Mouse (Mus musculus) CD4-positive helper T cell, adult 2 months (primary cell): ENCODE results near the gene Wdr62.
"Not testable (repeated sequence)": the region's sequence is repeated elsewhere in the genome, so short reads cannot be mapped to it uniquely, and the experiment has no call there.

Experiments
- DNase-seq: peaks from one replicate; pipeline ENCODE4 v3.0.0-alpha.2; 2012; ENCODE audit warnings: low read depth, missing footprints, low spot score

The Wdr62 gene

DNA sequence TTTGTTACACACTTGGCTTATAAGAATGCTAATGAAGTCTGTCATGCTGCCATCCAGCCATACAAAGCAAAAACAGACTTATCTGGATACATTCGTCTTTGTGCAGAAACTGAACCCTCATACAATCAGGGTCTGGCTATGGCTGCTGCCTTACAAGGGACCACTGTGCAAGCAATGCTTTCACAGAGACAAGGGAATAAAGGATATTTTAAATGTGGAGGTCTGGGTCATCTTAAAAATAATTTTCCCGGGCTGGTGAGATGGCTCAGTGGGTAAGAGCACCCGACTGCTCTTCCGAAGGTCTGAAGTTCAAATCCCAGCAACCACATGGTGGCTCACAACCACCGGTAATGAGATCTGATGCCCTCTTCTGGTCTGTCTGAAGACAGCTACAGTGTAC, 73.9 kb downstream of the Wdr62 start:
- DNase-seq: not testable (repeated sequence)

DNA sequence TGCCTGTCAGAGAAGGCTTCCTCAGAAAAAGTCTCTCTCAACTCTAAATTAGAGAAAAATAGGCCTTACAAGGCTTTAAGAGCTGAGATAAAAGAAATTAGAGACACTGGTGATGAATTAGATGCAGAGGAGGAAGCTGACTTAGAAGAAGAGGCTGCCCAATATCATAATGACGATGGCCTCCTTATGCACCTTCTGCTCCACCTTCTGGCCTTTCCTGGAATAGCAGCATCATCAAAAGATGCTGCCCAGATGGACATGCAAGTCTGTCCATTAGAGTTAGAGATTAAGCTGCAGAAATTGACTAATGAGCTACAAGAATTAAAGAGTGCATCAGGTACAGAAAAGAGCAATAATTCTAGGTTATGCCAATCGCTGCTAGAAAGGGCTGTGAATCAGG, 74.8 kb downstream of the Wdr62 start:
- DNase-seq: peak; percentile 71

- DNase-seq: no peak
These were observed 75.8 kb downstream of the Wdr62 start for GRCm38 (mm10) chr7:30204380-30204779.

- no peak for DNase-seq
These were observed 77.1 kb downstream of the Wdr62 start for GRCm38 (mm10) chr7:30202895-30203690.

GRCm38 (mm10) chr7:30200661-30201060, 79.6 kb downstream of the Wdr62 start:
- not testable (repeated sequence) for DNase-seq

DNA sequence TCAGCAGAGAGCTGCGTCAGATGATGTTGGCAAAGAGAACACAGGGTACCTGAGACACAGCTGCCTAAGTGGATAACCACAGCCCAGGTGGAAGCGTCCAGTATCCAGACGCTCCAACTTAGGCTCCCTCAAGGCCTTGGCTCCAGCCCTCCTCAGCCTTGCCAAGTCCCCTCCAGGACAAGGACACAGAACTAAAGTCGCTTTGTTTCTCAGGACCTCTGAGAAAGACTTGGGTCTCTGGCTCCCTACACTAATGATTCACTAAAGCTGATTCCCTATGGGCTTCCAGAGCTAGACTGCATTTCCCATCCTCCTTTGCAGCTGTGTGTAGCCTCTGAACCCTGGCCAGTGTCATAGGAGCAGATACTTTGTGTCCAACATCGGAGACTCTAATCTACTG, 80.0 kb downstream of the Wdr62 start:
- DNase-seq: no peak

DNA sequence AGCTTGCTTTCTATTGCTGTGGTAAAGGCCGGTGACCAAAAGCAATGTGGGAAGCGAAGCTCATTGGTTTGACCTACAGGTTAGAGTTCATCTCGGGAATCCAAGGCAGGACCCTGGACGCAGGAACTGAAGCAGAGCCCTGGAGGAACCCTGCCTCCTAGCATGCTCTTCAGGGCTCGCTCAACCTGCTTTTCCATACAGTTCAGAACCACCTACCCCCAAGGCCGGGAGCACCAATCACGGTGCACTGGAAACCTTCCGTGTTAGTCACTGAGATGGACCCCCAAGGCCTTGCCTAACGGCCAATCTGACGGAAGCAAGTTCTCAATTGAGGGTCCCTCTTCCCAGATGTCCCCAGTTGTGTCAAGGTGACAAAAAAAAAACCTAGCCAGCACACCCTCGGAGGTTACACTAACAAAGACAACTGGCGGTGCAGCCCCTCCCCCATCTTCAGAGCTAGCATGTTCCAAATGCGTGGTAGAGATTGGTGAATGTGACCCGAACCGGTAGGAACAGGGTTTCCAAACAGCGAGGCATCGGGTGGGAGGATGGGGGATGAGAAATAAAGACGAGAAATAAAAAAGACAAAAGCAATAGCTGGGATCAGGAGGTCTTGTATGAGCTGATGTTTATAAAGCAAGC, 80.6 kb downstream of the Wdr62 start:
- DNase-seq: no peak

DNA sequence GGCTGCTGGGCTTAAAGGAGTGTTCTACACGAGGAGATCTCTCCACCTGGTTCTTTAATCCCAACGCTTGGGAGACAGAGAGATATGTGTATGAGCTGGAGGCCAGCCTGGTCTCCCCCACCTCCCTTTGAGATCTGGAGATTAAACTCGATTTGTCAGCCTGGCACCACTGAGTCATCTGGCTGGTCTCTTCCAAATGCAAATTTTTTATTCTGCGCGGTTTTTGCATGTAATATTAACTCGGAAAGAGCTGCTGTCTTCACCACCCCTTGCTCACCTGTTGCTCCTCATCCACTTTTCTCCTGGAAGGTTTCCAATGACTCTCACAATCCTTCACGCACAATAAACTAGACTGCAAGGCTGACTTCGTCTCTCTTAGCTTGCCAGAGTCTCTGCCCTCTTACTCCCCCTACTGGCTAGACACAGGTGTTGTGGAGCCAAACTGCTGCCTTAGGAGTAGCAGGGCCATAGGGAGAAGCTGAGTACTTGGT, 81.7 kb downstream of the Wdr62 start, which contains the start of gene Capns1:
Gene Capns1, minus strand, starts transcription at position 331 of the 491 bp plus-strand sequence.
- DNase-seq: peak; percentile 82

- no peak for DNase-seq
These were observed 82.6 kb downstream of the Wdr62 start for GRCm38 (mm10) chr7:30197592-30198129.

DNA sequence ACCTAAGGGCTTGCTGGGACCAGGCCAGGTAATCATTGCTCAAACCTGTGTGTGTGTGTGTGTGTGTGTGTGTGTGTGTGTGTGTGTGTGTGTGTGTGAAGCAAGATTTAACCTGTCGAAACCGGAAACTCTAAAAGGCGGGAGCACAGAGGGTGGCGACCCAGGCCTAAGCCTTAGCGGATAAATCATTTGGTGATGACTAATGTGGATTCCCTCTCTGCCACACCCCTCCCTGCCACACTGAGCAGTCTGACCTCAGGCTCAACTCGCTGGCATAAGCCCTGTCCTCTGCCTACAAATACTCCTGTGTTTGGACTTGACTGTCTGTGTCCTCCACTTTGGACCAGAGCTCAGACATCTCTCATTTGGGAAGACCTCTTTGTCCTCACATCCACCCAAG, 84.0 kb downstream of the Wdr62 start:
- no peak for DNase-seq

DNA sequence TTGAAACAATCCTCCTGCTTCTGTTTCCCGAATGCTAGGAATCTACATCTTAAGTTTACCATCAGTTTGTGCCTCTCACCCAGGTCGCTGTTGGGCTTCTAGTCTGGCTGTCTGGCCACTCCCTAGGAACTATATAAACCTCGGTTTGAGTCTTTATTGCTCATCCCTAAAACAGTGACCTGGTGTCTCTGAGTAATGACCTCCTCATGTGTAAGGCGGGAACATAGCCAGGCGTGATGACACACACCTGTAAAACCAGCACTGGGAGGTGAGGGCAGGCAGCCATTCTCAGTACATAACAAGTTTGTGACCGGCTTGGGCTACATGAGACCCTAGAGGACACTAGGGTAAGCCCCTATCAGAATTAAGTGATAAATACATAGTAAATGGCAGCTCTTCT, 84.8 kb downstream of the Wdr62 start:
- DNase-seq: no peak

DNA sequence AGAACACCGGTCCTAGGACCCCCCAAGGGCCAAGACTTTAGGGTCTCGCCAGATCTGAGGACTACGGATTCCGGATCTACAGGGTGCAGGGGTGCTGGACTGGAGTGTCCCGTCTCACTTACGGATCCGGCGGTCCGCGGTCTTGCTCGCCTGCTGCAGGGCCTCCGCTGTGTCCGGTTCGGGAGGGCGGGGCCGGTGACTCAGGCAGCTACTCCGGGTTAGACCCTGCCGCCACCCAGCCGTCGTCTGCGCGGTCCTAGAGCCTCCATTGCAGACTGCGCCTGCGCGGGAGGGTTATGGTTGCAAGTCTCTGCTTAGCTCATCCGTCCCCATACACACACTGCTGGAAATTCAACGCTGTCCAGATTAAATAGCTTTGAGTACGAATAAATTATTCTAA, 85.3 kb downstream of the Wdr62 start:
- peak; percentile 93 for DNase-seq

DNA sequence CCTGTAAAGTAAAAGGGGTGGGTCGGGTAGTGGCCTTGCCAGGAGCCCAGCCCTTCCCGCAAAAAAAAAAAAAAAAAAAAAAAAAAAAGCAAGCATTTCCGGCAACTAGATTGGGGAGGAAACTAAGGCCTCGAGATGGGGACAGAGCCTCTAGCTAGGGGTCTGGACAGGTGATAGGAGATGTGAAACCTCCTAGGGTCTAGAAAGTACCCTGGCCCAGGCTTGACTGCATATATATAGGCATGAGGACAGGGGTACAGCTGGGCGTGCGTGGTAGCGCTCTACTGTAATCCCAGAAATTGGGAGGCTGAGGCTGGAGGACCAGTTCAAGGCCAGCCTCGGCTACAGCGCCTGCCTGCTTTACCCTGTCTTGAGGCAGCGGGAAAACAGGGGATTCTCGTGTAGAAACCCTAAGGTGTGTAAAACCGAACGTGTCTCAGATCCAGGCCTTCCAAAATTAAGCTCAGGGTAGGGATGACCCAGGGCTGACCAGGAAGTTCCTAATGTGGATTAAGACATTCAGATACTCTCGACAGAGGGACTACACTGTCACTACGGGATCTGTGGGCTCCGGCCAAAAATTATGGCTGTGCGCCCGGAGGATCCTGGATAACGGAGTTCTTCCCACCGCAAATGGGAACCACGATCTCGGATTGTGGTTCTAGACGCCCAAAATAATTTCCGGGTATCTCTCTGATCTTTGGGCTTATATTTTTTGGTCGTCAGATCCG, 86.0 kb downstream of the Wdr62 start:
- DNase-seq: no peak

DNA sequence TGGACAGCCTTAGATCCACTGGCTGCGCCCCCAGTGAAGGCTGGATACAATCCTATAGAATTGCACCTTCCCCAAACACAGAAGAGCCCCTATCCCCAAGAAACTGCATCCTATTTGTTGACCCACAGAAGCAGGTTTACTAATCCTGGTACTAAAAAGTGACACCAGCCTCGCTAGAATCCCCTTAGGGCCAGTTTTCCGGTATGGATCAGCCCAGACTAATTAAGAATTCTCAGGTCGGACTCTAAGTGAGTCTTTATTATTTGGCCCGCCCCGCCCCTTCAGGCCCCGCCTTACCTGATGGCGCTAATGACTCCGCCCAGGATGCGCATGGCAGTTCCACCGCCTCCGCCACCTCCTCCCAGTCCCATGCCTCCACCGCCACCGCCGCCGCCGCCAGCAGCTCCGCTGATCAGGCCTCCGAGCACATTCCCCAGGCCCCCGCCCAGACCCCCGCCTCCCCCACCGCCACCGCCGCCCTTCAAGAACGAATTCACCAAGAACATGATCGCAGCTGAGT, 86.6 kb downstream of the Wdr62 start:
- DNase-seq: peak; percentile 85

DNA sequence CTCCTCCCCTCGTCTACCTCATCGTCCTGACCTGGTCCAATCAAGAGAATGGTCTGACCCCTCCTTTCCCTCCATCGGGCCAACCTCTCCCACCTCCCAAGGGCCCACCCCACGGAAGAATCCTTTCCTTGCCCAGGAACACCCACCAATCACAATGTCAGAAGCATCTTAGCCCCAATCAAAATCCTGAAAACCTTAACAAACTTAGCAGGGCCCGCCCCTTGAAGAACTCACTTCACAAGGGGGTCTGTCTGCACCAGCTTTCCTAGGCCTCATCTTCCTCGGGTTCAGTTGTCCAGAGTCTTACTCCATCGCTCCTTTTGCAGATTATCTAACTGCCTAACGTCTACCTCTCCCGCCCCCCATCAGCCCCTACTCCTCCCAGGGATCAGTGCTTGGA, 87.2 kb downstream of the Wdr62 start:
- DNase-seq: no peak

GRCm38 (mm10) chr7:30192088-30192487, 88.1 kb downstream of the Wdr62 start:
- no peak for DNase-seq
